Mouse (Mus musculus) liver, adult (tissue): ENCODE data around the gene Obsl1.

Experiments used
- GATA4 ChIP-seq: IDR thresholded peaks from 2 replicates; pipeline ENCODE4 v1.6.1; 2014; ENCODE audit warnings: mild to moderate bottlenecking, low read length; ENCODE audit not compliant: insufficient replicate concordance

Obsl1 gene

DNA sequence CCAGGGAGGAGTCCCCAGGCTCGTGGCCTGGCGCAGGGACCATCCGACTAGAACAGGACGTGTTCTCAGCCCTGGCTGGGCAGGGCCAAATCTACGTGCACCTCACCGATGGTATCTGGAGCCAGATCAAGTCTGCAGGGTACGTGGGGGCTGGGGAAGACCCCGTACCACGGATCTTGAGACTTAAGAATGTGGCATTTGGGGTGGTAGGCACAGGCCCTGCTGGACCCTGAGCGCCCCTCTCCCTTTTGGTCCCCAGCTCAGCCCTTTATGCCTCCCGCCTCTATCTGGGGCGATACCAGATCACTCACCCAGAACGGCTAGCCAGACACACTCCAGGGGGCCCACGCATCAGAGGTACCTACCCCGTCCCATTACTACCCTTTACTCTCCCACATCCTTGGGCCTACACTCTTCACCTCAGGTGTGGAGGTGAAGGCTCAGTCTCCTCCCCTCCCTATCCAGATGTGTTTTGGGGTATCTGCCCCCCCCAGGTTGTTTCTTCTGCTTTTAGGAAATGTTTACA, 64.7 kb downstream of the Obsl1 start:
- TF ChIP-seq GATA4 = no peak

DNA sequence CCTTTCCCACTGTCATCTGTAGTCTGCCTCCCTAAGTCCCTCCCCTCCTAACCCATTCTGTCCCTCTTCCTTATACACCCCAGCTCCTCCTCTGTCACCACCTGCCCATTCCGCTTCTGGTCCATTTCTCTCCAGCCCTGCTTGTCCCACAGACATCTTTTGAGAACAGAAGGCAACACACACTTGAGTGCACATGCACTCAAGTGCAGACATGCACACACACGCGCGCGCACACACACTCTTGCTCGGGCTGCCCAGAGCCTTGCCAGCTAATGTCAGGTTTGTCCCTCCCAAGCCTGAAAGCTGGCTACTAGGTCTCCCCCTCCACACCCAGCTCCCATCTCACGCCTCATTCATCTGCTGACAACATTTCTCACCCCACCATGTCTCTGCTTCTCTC, 65.6 kb downstream of the Obsl1 start:
- no peak for TF ChIP-seq GATA4

DNA sequence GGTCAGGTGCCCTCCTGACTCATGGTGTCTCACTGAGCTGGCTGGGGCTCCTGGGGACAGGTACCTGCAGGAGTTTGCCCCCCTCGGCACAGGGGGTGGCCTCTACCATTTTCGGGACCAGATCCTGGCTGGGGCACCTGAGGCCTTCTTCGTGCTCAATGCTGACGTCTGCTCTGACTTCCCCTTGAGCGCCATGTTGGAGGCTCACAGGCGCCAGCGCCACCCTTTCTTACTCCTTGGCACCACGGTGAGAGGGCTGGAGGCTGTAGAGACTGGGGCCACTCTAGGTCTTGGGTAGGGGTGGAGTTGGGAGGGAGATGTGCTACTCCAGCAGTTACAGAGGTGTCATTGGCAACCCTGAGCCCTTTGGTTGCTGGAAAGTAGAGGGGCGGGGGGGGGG, 67.5 kb downstream of the Obsl1 start:
- no peak for TF ChIP-seq GATA4

DNA sequence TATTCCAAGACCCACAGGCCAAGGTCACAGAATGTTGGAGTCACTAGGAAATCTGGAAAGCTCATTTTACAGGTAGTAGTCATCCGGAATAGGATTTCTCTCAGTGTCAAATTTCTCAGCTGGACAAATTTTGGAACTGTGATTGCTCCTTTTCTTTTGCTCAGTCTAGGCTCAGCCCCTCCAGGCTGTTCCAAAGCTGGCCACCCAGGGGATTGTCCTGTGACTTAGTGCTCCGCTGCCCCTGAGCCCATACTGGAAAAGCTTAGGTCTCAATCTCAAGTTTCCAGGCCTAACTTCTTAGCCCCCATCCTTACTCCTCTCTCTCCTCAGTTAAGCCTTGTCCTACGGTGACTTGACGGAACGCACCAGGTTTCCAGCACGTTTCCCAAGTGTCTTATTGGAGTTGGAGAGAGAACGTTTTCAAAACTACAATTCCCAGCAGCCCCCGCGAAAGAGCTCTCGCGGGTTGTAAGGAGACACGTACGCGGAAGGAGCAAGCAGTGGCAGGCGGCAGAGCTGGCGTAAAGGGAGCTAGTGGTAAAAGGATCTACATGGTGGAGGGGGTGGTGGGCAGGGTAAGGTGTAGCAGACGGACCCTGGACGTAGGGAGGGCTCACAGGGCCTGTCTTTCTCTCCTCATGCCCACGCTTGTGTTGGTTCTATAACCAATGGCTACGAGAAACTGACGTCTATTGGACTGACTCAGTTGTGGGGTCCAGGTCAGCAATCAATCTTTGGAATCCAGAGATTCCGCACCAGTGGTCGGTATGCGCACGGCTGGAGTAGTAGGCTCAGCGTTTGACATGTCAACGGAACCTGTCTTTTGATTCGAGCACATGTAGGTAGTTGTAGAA, 70.5 kb downstream of the Obsl1 start, which contains the start of gene Gmppa:
TSS of gene Gmppa (plus strand) at position 456 of the 854 bp plus-strand sequence.
- TF ChIP-seq GATA4 = no peak
